Mouse (Mus musculus): ENCODE measurements at regions not wholly inside any gene's neighbourhood (a gene's known extent, or its start where the extent isn't known, plus 50 kb on each side); places are given as distances from the start of the nearest gene placed in this dataset.
A peak's percentile ranks its signal among the peaks of the same experiment; 100 is the strongest.

- DNase-seq (ENCODE audit: low spot score in 2 of 2), result peak in 1 of 2 experiments; percentile 1
- intact Hi-C loops (cut with DNase I), result no loop called here
Measured at GRCm38 (mm10) chrX:77009336-77009735, 406.6 kb upstream of the Cldn34d start.

GRCm38 (mm10) chrX:77013890-77014289 is 411.2 kb upstream of the Cldn34d start:
- no peak for DNase-seq (ENCODE audit: low spot score in 2 of 2)
- intact Hi-C loops (cut with DNase I), result no loop called here

GRCm38 (mm10) chrX:77050401-77051381 is 448.0 kb upstream of the Cldn34d start:
- peak; percentile 11 to 19 for DNase-seq (ENCODE audit: low spot score in 2 of 2)
- intact Hi-C loops (cut with DNase I), result no loop called here

GRCm38 (mm10) chrX:77052036-77052435 is 449.3 kb upstream of the Cldn34d start:
- no peak for DNase-seq (ENCODE audit: low spot score in 2 of 2)
- intact Hi-C loops (cut with DNase I), result no loop called here

- peak; percentile 13 to 15 for DNase-seq (ENCODE audit: low spot score in 2 of 2)
- intact Hi-C loops (cut with DNase I), result no loop called here
Measured at GRCm38 (mm10) chrX:77079776-77080175, 431.0 kb upstream of the Tbl1x start.

- DNase-seq (ENCODE audit: low spot score in 2 of 2), result no peak
- intact Hi-C loops (cut with DNase I), result no loop called here
Measured at GRCm38 (mm10) chrX:77082716-77083115, 428.1 kb upstream of the Tbl1x start.

GRCm38 (mm10) chrX:77121761-77122160 is 389.1 kb upstream of the Tbl1x start:
- intact Hi-C loops (cut with DNase I), result no loop called here

More at GRCm38 (mm10) chrX:77121761-77122160, 389.1 kb upstream of the Tbl1x start:
- no peak for DNase-seq (ENCODE audit: low spot score in 2 of 2)

All from left cerebral cortex, postnatal 14 days (tissue).